Mouse (Mus musculus) liver, embryonic 18 days (tissue): Measurements from ENCODE around the gene Gm7714. TPM values are rescaled to one million over a fixed set of nuclear protein-coding genes. Genes with fewer than 3 reads are reported as not detected.

ENCODE experiments used
- polyA plus RNA-seq: library from polyadenylated mRNA; depleted of rRNA; stranded (reverse); fragments of >200 nt; gene quantifications from 2 replicates; pipeline ENCODE4 v1.2.3, GENCODE M21; 2012; rRNA removed

Gene Gm7714
- polyA plus RNA-seq: not detected in 2 replicates

GRCm38 (mm10) chr5:88268619-88269018 lies at the start of gene Gm7714:
Gm7714 (plus strand) TSS chr5:88268919.

GRCm38 (mm10) chr5:88317012-88317411 lies 48.3 kb downstream of the Gm7714 start, which contains the start of gene Prol1:
Prol1 (plus strand) TSS chr5:88317312.

Other genes with a start within 250 kb of the Gm7714 start
- not detected in 2 replicates for gene Smr2, start 182.4 kb upstream of the Gm7714 start, polyA plus RNA-seq
- not detected in 2 replicates for gene Gm11116, start 157.4 kb upstream of the Gm7714 start, polyA plus RNA-seq
- gene Gm11115, start 114.8 kb upstream of the Gm7714 start, polyA plus RNA-seq: not detected in 2 replicates
- not detected in 2 replicates for gene Prol1, start 48.4 kb downstream of the Gm7714 start, polyA plus RNA-seq
- gene Amtn, start 107.2 kb downstream of the Gm7714 start, polyA plus RNA-seq: not detected in 2 replicates
- gene Ambn, start 187.1 kb downstream of the Gm7714 start, polyA plus RNA-seq: not detected in 2 replicates
- gene Enam, start 219.1 kb downstream of the Gm7714 start, polyA plus RNA-seq: not detected in 2 replicates